Mouse (Mus musculus) midbrain, postnatal 0 days (tissue): ENCODE results near the gene Bora. TPM values are rescaled to one million over a fixed set of nuclear protein-coding genes. Genes with fewer than 3 reads are reported as not detected.

Source experiments
- ATAC-seq: fragments of 200-750 bp; cut with Nextera tagmentation; 2 replicates; pipeline ENCODE4 v1.8.0; 2017; ENCODE audit warnings: moderate number of reproducible peaks, mild to moderate bottlenecking, moderate TSS enrichment, moderate library complexity; ENCODE audit not compliant: low FRiP score
- DNase-seq: peaks from one replicate; pipeline ENCODE4 v3.0.0-alpha.2; 2015; ENCODE audit warnings: low spot score
- H3K27ac ChIP-seq: fragments of 300-500 bp; sonication (generic); 2 replicates; pipeline ENCODE4 v1.5.1; 2014; ENCODE audit warnings: low read depth, mild to moderate bottlenecking, low read length, mixed read lengths
- H3K27me3 ChIP-seq: fragments of 300-500 bp; sonication (generic); 2 replicates; pipeline ENCODE4 v1.6.1; 2014; ENCODE audit warnings: low read length, control low read depth, mixed read lengths; ENCODE audit not compliant: insufficient read depth
- H3K36me3 ChIP-seq: fragments of 300-500 bp; sonication (generic); 2 replicates; pipeline ENCODE4 v1.6.1; 2014; ENCODE audit warnings: low read length, control low read depth, mixed read lengths; ENCODE audit not compliant: insufficient read depth
- H3K4me1 ChIP-seq: fragments of 300-500 bp; sonication (generic); 2 replicates; pipeline ENCODE4 v1.6.1; 2014; ENCODE audit warnings: mild to moderate bottlenecking, control low read depth, antibody characterized with exemption, low read length, mixed read lengths; ENCODE audit not compliant: insufficient read depth
- H3K4me2 ChIP-seq: fragments of 300-500 bp; sonication (generic); 2 replicates; pipeline ENCODE4 v1.6.1; 2014; ENCODE audit warnings: low read depth, mild to moderate bottlenecking, low read length, mixed read lengths; ENCODE audit not compliant: poor library complexity, severe bottlenecking
- H3K4me3 ChIP-seq: fragments of 300-500 bp; sonication (generic); 2 replicates; pipeline ENCODE4 v1.5.1; 2014; ENCODE audit warnings: low read depth, mild to moderate bottlenecking, low read length, moderate library complexity
- H3K9ac ChIP-seq: fragments of 300-500 bp; sonication (generic); replicated peaks from 2 replicates; pipeline ENCODE4 v1.6.1; 2014; ENCODE audit warnings: mild to moderate bottlenecking, low read length, moderate library complexity, mixed read lengths; ENCODE audit not compliant: poor library complexity, severe bottlenecking
- H3K9me3 ChIP-seq: fragments of 300-500 bp; sonication (generic); 2 replicates; pipeline ENCODE4 v1.6.1; 2016; ENCODE audit warnings: low read length, control low read depth
- CTCF ChIP-seq: IDR thresholded peaks from 2 replicates; pipeline ENCODE4 v1.5.1; 2016; ENCODE audit warnings: antibody characterized with exemption, mild to moderate bottlenecking
- WGBS: fragments of 180-500 bp; shearing (Covaris S2); extraction: QIAGEN DNeasy Blood & Tissue Kit; methylation state at CpG from one replicate; pipeline ENCODE4 v1.1.7; 2014; 5-methylcytosine and 5-hydroxymethylcytosine counted together
- polyA plus RNA-seq: library from polyadenylated mRNA; unstranded; fragments of >200 nt; fragmentation: Nextera tagmentation; extraction: Ambion mirVana; gene quantifications from 2 replicates; pipeline ENCODE4 v1.2.1, GENCODE M21; 2015
- total RNA-seq: library from RNA; depleted of rRNA; stranded (reverse); fragments of >200 nt; gene quantifications from 2 replicates; pipeline ENCODE4 v1.2.3, GENCODE M21; 2014; rRNA removed

Bora gene
- total RNA-seq (3.7 and 7.3 TPM in 2 replicates), polyA plus RNA-seq (7.1 and 7.4 TPM in 2 replicates)

DNA sequence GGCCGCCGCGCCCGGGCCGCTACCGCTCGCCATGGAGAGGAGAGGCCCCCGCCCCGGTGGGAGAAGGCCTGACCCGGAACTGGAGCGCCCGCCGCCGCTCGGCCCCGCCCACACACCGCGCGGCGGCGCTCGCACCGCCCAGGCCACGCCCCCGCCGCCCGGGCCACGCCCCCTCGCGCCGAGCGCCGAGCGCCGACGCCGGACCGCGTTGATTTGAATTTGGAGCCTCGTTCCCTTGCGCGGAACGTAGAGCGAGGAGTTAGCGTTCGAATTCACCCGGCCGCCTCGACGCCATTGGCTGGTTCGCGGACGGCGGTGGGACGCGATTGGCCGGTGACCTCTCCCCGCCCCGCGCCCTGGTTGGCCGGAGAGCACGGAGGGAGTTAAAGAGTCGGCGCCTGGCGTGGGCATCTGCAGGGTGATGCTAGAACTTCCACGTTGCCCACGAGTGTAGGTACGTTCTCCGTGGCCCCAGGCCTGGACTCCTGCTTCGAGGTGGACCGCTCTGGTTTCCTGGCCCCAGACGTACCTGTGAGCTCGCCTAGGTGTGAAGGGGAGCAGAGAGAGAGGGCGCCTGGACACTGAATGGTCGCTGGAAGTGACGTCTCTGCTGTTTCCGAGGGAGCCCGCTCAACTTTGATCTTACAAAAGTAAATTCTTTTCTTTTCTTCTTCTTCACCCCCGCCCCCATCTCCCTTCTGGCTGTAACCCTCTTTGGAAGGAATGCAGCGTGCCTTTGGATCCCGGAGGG lies at the start of gene Bora, which contains the start of gene Mzt1:
Gene Bora (plus strand): TSS at position 192 of the 751 bp plus-strand sequence.
Gene Mzt1 (minus strand): TSS at position 104 of the 751 bp plus-strand sequence.
- ATAC-seq = peak; percentile 97

DNA sequence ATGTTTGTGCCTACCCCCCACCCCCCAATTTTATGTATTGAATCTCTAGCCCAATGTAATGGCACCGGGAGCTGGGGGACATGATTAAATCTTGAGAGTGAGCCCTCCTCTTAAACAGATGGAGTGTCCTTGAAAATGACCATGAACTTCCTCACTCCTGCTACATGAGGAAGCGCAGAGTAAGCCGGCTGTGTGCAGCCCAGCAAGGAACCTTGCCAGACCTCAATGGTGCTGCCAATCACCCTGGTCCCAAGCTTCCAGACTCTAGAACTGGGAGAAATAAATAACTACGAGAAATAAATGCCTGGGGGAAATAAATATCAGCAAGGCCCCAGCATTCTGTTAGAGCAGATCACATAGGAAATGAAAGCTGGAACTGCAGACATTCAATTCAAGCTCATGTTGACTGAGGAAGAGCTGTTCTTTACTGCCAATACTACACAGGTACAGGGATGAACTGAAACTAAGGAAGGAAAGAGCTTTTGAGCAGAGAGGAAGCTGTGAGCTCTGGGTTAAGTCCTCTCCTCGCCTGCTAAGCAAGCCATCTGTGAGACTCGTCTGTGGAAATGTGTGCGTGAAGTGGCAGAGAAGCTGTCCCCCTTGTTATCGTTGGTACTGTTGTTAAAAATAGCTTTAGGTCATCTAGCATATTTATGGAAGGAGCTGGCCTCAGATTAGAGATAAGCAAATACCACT lies 35.6 kb upstream of the Bora start:
- Histone ChIP-seq H3K4me1 (no peaks in the 10 kb centered on the region), H3K4me2 (no peak overlapping the region), H3K4me3 (no peak overlapping the region), H3K36me3 (no peaks in the 10 kb centered on the region), H3K9ac (no peak overlapping the region), H3K27ac (no peak overlapping the region), H3K9me3 (no peaks in the 10 kb centered on the region), H3K27me3 (no peaks in the 10 kb centered on the region)
- DNase-seq = peak; percentile 13
- WGBS = 57% methylated on average over 8 of the region's 8 CpGs
- no peak for TF ChIP-seq CTCF
- ATAC-seq = no peak

More for the DNA sequence above, at the start of gene Bora, which contains the start of gene Mzt1:
- Histone ChIP-seq H3K27ac (peak within 1 kb of the TSS; percentile 72), H3K9ac (peak within 1 kb of the TSS; percentile 94), H3K4me3 (peak within 1 kb of the TSS; percentile 100), H3K36me3 (no peaks in the 10 kb centered on the region), H3K9me3 (no peaks in the 10 kb centered on the region), H3K4me1 (peaks cover 12% of the 10 kb centered on the region; the same call in 1 of the 2 replicates), H3K27me3 (no peaks in the 10 kb centered on the region), H3K4me2 (peak within 1 kb of the TSS; percentile 64)
- DNase-seq = peak; percentile 94
- TF ChIP-seq CTCF = no peak
- under 1% methylated on average over 73 of the region's 81 CpGs for WGBS

GRCm38 (mm10) chr14:99010920-99011313 lies 35.1 kb upstream of the Bora start:
- no peaks in the 10 kb centered on the region for H3K9me3 ChIP-seq
- no peaks in the 10 kb centered on the region for H3K36me3 ChIP-seq
- WGBS = 66% methylated on average over 2 of the region's 2 CpGs
- no peaks in the 10 kb centered on the region for H3K4me1 ChIP-seq
- H3K4me3 ChIP-seq = no peak overlapping the region
- H3K27me3 ChIP-seq = no peaks in the 10 kb centered on the region
- TF ChIP-seq CTCF = no peak
- ATAC-seq = no peak
- no peak overlapping the region for H3K27ac ChIP-seq
- DNase-seq = no peak
- H3K4me2 ChIP-seq = no peak overlapping the region
- H3K9ac ChIP-seq = no peak overlapping the region

GRCm38 (mm10) chr14:99018691-99019090 lies 27.3 kb upstream of the Bora start:
- H3K4me3 ChIP-seq = no peak overlapping the region
- no peak for TF ChIP-seq CTCF
- whole genome bisulfite sequencing = 84% methylated on average over 7 of the region's 7 CpGs
- no peaks in the 10 kb centered on the region for H3K9me3 ChIP-seq
- H3K4me1 ChIP-seq = no peaks in the 10 kb centered on the region
- no peaks in the 10 kb centered on the region for H3K36me3 ChIP-seq
- H3K4me2 ChIP-seq = no peak overlapping the region
- H3K9ac ChIP-seq = no peak overlapping the region
- no peak for ATAC-seq
- DNase-seq = no peak
- no peaks in the 10 kb centered on the region for H3K27me3 ChIP-seq
- no peak overlapping the region for H3K27ac ChIP-seq

DNA sequence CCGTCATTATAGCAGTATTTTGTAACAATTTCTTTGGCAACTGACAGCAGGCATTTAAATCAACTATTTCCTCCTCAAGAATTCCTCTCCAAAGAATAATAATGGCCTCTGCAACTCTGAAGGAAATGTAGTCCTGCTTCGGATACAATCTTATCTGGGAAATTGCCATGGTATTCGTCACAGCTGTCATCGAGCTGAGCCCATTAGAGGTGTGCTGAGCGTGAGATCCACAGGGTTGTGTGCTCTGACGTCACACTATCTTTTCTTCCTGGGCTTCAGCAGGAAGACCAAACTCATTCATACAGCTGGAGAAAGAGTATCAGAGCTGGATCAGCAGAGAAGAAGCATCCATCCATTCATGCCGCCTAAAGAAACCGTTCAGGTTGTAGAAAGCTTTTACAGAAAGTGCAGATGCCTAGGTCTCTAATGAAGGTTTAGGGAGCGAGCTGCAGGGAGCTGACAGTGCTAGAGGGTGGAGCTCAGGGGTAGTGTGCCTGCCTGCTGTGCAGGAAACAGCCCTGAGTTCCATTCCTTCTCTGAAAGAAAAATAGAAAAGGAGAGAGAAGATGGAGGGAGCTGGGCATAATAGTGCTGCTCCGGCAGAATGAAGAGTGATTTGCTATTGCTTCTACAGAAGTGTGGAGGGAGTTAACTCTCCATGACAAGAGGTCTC lies 26.8 kb upstream of the Bora start:
- H3K4me3 ChIP-seq = no peak overlapping the region
- no peaks in the 10 kb centered on the region for H3K36me3 ChIP-seq
- DNase-seq (no peak), ATAC-seq (no peak)
- no peak overlapping the region for H3K27ac ChIP-seq
- H3K9ac ChIP-seq = no peak overlapping the region
- no peak for TF ChIP-seq CTCF
- WGBS = 68% methylated on average over 10 of the region's 10 CpGs
- H3K9me3 ChIP-seq = no peaks in the 10 kb centered on the region
- no peaks in the 10 kb centered on the region for H3K27me3 ChIP-seq
- H3K4me1 ChIP-seq = no peaks in the 10 kb centered on the region
- H3K4me2 ChIP-seq = no peak overlapping the region
